Mouse (Mus musculus): ENCODE data around the gene Tubb5.
"Not testable (repeated sequence)": the region's sequence is repeated elsewhere in the genome, so short reads cannot be mapped to it uniquely, and the experiment has no call there.

The Tubb5 gene

DNA sequence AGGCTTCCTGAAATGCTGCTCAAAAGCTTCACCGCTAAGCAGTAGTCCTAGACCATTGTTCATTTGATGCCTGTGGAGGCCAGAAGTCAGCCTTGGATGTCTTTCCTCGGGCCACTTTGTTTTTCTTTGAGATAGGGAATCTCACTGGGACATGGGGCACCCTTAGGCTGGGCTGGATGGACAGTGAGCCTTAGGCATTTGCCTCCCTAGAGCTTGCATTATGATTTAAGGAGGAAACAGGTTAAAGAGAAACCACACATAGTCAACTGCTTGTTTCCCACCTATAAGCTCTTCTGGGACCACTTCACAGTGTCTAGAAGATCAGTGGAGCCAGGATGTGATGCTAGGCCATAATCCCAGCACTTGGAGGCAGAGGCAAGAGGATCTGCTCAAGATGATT, 21.7 kb upstream of the Tubb5 start:
- no peak for DNase-seq

DNA sequence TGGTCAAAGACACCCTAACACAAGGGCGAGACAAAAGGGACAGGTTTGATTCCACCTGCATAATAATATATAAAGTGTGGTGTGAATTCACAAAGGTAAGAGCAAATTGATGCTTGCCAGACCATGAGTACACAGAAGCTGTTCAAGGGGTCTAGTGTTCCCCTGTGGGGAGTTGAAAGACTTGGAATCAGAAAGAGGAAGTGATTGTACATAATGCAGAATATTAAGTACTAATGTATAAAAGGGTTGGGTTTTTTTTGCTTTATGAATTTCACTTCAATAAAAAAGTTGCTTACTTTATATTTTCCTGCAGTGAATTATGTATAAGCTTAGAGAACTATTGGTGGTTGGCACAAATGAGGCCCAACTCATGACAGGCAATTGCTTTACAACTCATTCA, 21.3 kb upstream of the Tubb5 start:
- no peak for DNase-seq

DNA sequence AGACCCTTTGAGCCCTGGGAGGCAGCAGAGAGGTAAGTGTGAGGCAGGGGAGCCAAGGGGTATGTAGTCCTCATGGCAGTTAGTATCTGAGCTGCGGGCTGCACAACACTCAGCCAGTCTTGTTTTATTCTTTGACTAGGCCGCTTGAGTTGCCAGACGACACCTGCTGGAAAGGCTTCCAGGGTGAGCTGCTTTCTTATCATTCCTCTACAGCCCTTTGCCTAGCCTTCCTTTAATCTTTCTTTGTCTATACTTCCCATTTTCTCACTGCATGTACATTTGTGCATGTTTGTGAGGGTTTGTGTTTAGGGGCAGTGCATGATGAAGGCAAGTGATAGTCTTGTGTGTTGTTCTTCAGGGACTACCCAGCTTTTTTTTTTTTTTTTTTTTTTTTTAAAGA, 12.9 kb upstream of the Tubb5 start:
- DNase-seq: no peak

DNA sequence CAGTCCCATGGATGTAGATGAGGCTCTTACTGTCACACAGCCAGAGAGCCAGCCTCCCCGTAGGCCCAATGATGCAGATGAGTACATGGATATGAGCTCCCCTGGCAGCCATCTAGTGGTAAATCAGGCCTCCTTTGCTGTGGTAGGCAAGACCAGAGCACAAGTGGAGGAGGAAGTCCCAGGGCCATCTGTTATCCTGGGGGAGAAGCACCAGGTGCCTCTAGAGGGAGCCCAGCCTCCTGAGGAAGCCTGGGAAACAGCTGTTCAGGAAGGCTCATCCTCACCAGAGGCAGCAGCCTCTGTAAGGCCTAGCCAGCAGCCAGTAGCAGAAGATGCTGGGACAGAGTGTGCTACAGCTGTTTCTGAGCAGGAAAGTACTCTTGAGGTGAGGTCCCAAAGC, 10.0 kb upstream of the Tubb5 start:
- no peak for DNase-seq

DNA sequence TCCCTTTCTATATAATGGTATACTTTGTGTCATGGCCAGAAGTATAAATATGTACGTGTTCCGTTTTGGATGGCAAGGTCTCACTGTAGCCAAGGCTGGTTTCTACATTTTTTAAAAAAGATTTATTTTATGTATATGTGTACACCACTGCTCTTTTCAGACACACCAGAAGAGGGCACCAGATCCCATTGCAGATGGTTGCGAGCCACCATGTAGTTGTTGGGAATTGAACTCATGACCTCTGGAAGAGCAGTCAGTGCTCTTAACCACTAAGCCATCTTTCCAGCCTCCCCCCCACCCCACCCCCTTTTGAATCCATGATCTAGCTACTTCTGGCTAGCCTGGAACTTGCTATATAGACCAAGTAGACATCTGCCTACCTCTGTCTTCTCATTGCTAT, 5.4 kb upstream of the Tubb5 start:
- no peak for DNase-seq

DNA sequence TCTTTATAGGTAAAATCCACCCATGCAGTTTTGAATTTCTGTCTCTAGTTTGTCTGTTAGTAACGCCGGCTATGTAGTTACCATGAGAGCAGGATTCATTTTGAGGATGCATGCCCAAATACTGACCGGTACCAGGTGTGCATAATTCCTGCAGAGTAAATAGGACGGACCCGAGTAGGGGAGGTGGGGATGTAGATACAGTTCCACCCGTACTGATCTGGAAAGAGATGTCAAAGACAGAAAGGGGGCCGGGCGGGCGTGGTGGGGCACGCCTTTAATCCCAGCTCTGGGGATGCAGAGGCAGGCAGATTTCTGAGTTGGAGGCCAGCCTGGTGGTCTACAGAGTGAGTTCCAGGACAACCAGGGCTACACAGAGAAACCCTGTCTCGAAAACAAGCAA, 3.9 kb upstream of the Tubb5 start:
- peak; percentile 51 for DNase-seq

DNA sequence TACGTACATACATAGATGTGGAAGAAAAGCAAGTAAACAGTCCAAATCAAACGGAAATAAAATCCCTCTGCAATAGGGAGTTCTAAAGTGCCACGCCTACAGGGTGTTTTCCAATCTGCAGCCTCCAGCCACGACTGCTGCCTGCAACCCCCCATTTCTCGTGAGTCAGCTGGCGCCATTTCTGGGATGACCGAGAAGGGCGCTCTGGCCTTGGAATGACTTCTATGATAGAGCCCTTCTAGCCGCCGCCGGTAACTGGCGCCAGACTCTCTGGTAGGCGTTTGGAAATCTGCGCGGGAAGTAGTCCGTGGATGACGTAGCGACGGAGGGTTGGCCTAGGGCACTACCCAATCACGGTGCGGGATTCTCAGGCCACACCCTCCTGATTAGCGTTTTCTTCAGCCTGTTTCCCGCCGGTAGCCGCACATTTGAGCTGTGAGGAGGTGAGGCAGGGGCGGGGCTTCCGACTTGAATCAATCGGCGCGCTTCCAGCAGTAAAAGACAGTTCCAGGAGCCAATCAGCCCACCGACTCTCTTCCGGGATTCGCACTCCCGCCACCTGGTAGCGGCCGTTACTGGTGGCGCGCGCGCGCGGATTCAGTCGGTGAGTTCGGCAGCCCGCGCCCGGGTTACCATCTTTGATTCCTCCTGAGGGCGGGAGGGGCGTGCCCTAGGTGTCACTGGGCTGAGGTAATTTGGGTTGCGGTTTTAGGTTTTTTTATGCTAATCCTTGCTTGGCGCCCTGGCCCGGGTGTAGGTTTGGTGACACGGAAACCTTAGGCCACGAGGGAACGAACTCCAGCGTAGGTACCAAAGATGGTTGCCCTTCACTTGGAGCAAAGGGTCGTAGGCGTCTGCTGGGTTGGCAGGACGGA, 3.2 kb upstream of the Tubb5 start, which contains the start of gene Mdc1:
TSS of gene Mdc1 (plus strand) at position 440 of the 875 bp plus-strand sequence.
- peak; percentile 100 for DNase-seq

DNA sequence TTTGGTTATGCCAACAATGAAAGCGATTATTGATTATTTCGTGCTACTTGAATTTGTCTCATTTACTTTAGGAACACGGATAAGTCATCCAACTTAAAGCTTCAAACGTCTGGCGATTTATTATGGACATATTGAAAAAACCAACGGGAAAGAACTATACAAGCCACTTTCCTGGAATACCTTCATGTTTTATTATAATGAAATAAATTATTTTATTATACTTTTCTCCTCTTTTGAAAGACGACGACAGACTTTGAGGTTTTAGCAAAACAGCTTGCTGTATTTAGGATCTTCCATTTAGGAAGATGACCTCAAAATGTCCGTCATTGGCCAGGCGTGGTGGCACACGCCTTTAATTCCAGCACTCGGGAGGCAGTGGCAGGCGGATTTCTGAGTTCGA, 2.5 kb upstream of the Tubb5 start:
- no peak for DNase-seq

DNA sequence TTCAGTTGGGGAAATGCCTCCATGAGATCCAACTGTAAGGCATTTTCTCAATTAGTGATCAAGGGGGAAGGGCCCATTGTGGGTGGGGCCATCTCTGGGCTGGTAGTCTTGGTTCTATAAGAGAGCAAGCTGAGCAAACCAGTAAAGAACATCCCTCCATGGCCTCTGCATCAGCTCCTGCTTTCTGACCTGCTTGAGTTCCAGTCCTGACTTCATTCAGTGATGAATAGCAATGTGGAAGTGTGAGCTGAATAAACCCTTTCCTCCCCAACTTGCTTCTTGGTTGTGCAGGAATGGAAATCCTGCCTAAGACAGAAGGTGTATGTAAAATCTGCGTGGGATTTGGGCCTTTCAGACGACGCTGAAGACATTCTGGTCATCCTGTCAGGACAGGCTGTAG, 896 bp upstream of the Tubb5 start:
- not testable (repeated sequence) for DNase-seq

DNA sequence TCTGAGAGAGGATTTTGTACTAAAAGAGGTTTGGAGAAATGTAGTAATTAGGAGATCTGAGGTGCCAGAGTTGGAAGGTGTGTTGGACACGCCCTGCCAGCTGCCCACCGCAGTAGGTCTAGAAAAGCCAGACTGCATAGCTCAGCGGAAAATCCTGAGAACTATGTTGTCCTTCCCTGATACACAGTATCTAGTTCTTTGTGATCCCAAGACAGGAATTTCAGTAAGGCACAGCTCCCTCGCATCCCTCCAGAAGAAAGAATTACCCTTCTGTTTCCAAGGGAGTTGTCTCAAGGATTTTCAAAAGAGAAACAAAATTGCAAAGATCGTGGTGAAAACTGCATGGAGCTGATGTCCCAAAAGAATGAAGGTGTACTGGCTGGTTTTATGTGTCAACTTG, 464 bp upstream of the Tubb5 start:
- DNase-seq: peak; percentile 56

DNA sequence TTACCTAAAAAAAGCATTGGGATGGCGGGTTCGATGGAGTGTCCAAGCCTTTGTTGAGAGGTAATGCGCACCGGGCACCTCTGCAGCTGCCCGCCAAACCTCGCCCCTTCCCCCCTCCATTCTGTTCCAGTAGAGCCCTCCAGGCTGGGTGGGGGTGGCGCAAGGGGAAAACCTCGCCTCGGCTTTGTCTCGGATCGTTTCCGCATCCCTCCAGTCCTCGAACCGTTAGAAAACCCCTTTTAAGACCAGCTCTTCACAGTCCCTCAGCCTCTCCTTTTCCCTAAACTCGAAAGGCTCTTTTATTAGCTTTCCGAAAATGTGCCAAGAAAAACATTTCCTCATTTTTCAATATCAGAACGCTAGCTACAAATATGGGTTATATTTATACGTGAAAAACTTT, 619 bp downstream of the Tubb5 start:
- DNase-seq: peak; percentile 71

DNA sequence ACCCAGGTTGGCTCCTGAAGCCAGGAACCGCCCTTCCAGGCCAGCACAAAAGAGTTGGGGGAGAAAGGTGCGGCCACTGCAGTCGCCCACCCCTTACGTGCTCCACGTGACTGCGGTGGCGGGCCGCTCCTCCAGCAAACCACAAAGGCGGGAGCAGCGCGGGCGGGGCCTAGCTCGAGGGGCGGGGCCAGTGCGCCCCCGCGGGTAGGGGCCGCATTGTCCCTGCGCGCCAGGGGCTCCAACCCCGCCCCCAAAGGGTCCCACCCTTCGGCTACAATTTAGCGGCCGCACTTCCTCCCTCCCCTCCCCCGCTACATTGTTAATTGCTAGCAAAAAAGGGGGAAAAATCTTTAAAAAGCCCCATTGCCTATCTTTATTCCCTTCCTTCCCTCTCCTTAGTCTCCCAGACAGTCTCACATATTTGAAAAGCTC, 1.1 kb downstream of the Tubb5 start:
- DNase-seq: peak; percentile 85

DNA sequence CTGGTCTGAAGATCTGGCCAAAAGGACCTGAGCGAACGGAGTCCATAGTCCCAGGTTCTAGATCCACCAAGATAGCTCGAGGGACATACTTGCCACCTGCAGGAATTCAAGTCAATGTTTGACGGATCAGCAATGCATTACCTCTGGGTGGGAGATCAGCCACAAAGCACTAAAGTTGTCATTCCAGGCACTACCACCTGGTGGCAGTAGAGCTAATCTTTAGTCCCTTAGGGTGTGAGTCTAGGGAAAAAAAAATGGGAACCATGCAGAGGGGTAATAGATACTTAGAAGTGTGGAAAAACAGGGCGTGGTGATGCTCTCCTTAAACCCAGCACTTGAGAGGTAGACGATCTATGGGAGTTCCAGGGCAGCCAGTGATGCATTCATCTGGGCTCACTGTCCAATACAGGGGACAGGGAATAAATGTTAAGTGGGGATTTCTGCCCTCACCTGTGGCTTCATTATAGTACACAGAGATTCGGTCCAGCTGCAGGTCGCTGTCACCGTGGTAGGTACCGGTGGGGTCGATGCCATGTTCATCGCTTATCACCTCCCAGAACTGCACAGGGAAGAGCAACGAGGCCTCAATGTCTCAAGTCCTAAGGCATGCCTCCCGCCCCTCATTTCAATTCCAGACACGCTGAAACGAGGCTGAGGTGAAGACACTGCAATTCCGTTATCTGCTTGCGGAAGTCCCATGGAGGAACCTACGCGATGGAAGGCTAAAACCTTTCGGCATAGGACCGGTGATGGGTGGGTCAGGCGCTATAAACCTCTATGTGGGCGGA, 1.7 kb downstream of the Tubb5 start:
- peak; percentile 82 for DNase-seq

DNA sequence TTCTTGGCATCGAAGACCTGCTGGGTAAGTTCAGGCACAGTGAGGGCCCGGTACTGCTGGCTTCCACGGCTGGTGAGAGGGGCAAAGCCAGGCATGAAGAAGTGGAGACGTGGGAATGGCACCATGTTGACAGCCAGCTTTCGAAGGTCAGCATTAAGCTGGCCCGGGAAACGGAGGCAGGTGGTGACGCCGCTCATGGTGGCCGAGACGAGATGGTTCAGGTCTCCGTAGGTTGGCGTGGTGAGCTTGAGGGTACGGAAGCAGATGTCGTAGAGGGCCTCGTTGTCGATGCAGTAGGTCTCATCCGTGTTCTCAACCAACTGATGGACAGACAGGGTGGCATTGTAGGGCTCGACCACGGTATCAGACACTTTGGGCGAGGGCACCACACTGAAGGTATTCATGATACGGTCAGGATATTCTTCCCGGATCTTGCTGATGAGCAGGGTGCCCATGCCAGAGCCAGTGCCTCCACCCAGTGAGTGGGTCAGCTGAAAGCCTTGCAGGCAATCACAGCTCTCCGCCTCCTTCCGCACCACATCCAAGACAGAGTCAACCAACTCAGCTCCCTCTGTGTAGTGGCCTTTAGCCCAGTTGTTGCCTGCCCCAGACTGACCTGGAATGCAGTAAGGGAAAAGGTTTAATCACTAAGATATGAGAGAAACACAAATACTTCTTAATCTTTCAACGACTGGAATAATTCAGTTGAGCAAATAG, 2.5 kb downstream of the Tubb5 start:
- DNase-seq: peak; percentile 59

DNA sequence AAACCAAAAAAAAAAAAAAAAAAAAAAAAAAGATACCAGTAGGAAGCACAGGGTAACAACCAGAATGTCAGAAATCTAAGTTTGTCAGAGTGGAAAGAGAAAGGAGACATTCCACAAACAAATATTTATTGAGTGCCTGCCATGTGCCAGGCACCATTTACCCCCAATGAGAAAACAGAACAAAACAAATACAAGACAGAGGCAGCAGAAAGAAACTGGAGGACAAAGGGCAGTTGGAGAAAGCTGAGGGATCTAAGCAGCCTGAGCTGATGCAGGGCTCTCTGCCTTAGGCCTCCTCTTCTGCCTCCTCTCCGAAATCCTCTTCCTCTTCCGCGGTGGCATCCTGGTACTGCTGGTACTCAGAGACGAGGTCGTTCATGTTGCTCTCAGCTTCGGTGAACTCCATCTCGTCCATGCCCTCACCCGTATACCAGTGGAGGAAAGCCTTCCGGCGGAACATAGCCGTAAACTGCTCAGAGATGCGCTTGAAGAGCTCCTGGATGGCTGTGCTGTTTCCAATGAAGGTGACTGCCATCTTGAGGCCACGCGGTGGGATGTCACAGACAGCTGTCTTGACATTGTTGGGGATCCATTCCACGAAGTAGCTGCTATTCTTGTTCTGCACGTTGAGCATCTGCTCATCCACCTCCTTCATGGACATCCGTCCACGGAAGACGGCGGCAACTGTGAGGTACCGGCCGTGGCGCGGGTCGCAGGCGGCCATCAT, 3.2 kb downstream of the Tubb5 start:
- no peak for DNase-seq

DNA sequence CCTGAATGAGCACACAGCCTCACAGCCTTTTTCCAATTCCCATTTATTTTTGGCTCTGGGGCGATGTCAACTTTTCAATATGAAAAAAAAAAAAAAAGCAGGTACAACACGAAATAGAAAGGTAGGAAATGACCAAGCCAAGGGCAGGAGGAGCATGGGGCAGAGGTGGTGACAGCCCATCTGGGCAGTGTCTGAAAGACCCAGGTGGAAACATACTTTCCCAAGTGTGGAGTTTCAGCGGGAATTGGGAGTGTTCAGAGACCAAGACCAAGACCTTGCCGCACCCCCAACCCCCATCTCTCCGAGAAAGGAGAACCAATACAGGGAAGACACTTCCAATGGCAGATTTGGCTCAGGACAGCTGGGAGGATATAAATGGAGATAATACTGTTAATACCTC, 4.2 kb downstream of the Tubb5 start:
- DNase-seq: no peak

DNA sequence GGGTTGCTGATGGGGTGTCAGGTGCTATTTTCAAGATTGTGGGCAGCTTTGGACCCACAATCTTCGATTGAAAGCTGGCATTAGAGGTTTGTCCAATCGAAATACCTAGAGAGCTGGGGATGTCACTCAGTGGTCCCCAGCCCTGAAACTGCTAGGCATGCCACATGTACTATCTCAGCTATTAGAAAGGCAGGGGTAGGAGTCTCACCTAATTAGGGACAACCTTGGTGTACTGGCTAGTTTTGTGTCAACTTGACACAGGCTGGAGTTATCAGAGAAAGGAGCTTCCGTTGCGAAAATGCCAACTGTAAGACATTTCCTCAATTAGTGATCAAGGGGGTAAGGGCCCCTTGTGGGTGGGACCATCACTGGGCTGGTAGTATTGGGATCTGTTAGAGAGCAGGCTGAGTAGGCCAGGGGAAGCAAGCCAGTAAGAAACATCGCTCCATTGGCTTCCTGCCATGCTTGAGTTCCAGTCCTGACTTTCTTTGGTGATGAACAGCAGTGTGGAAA, 4.8 kb downstream of the Tubb5 start:
- DNase-seq: peak; percentile 48

DNA sequence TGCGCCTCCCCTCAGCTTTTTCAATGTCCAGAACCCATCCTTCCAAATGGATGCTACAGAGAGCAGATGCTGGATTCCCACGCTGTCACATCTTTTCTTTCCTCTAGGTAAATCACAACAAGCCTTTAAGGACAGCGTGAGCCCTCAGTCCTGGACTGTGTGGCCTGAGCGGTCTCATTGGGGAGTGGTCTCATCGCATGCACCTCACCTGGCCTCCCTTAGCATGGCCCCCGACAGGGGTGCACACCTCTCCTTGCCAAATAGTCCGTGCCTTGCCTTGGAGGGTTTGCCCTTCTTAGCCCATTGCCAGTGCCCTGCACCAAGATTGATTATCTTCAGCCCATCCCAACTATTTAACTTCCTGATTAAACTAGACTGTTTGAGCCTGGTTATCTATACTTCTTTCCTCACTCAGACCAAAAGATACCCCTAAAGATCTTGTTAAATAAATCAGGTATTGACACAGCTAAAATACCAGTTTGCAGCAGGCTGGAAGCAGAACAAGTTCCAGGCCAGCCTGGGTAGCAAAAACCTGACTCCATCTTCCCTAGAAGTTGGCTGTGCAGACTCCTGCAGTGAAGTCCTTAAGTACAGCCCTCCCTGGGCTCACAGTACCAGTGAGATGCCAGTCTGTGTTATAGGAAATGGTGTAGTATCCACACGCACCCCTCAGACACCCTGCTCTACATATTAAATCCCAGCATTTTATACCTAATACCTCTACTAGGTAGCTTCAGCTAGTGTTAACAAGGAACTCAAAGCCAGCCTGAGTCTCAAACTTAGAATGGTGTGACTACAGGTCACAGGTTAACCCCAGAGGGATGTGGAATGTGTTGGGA, 5.5 kb downstream of the Tubb5 start:
- DNase-seq: no peak

DNA sequence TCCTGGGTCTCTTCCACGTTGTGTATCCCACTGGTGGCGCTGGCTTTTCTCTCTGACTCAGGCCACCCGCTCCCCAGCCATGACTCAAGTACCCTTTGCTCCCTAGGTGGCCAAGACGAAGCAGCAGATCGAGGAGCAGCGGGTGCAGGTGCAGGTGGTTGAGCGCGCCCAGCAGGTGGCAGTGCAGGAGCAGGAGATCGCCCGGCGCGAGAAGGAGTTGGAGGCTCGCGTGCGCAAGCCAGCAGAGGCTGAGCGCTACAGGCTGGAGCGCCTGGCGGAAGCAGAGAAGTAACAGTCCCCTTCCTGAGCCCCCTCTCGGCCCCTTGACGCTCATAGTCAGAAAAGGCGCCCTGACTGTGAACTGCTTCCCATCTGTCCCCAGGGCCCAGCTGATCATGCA, 8.4 kb downstream of the Tubb5 start:
- DNase-seq: peak; percentile 81

DNA sequence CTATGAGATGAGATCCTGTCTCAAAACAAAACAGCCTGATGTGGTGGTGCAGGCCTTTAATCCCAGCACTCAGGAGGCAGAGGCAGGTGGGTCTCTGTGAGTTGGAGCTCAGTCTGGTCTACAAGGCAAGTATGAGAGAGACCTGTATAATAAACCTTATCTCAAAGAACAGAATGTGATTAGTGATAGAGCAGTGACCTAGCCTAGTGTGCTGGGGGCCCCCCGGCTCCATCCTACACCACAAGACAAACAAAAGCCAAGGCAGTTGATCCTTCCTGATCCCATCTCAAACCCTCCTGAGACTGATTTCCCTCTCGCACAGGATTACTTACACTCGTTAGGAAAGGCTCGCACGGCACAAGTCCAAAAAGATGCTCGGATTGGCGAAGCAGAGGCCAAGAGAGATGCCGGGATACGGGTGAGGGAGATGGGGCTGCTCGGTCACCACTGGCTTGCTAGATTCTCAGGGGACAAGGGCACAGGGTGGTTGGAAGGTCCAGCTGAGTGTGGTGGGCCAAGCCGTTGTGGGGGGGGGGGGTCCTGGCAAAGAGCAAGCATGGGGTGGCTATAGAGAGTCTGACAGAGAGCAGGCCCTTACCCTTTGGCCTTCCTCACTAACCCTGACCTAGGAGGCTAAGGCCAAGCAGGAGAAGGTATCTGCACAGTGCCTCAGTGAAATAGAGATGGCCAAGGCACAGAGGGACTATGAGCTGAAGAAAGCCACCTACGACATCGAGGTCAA, 12.8 kb downstream of the Tubb5 start:
- DNase-seq: no peak

DNA sequence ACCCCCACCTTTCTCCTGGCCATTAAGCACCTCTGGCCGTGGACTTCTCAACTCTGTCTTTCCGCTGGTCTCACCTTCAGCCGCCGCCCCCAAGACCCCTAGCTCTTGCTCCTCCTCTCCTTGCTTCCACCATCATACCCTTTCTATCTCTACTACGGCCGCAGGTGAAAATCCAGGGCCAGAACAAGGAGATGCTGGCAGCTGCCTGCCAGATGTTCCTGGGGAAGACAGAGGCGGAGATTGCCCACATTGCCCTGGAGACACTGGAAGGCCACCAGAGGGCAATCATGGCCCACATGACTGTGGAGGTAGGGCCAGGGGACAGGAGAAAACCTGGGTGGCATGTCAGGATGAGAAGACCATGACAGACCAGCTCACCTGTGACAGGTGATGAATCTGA, 13.7 kb downstream of the Tubb5 start:
- no peak for DNase-seq
